Mouse (Mus musculus) olfactory bulb, adult 2 months (tissue): ENCODE results near the gene Hmgcs2.

Experiments used
- CTCF ChIP-seq: fragments of 200-500 bp; IDR thresholded peaks from 2 replicates; pipeline ENCODE4 v1.5.1; 2012; ENCODE audit warnings: low read depth, mild to moderate bottlenecking, low read length, moderate library complexity; ENCODE audit not compliant: insufficient read depth
- POLR2A ChIP-seq: fragments of 200-500 bp; IDR thresholded peaks from 2 replicates; pipeline ENCODE4 v1.6.1; 2012; ENCODE audit warnings: mild to moderate bottlenecking, low read depth, low read length, moderate library complexity; ENCODE audit not compliant: insufficient read depth

DNA sequence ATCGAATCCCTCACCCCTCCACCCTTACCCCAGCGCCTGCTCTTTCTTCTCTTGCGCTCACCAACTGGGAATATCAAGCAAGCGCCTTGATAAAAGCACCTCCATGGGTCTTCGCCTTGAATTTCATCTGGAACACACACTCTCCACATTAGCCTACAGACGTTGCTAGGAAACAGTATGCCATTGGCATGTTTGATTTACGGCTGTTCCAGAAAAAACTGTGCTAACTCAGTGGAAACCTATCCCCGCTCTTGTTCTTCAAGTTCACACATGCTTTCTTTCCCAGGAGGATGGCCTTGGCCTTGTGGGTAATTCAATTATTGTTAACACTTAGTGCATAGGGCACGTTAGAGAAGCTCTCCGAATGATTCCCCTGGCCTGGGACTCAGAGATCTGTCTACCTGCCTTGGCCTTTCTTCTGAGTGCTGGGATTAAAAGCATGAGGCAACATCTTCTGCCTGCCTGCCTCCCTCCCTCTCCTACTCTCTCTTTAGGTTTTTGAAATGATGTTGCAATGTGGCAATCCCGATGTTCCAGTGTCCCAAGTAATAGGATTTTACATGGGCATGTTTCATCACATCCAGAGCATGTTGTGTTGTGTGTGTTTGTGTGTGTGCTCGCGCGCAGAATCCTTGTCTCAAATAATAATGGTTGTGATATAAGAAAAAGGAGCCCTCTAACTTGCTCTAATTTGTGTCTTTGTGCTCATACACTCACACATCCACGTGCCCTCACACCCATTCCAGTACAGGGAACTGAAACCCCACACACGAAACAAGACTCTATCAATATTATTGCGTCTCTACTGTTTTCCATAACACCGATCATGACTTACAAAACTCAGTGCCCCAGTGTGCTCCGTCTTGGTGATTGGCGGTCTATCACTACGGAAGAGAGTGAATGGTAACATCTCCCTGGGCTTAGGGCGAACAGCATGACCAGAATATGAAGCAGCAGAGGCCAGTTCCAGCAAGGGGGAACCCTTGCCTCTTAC, 56.7 kb downstream of the Hmgcs2 start:
- TF ChIP-seq CTCF (no peak), POLR2A (no peak)
